Mouse (Mus musculus) heart, embryonic 16.5 days (tissue): Measurements from ENCODE around the gene Iqgap2. TPM values are rescaled to one million over a fixed set of nuclear protein-coding genes. Genes with fewer than 3 reads are reported as not detected.

Source experiments
- ATAC-seq: fragments of 200-750 bp; cut with Nextera tagmentation; replicated peaks from 2 replicates; pipeline ENCODE4 v1.8.0; 2017; ENCODE audit warnings: moderate number of reproducible peaks; ENCODE audit not compliant: insufficient read depth, low FRiP score; ENCODE audit errors: extremely low read depth
- H3K27ac ChIP-seq: fragments of 300-500 bp; sonication (generic); 2 replicates; pipeline ENCODE4 v1.5.1; 2014; ENCODE audit warnings: mild to moderate bottlenecking, low read length, control low read depth, moderate library complexity
- H3K27me3 ChIP-seq: fragments of 300-500 bp; sonication (generic); 2 replicates; pipeline ENCODE4 v1.6.1; 2014; ENCODE audit warnings: low read length, mixed read lengths; ENCODE audit not compliant: control insufficient read depth, insufficient read depth
- H3K36me3 ChIP-seq: fragments of 300-500 bp; sonication (generic); 2 replicates; pipeline ENCODE4 v1.6.1; 2014; ENCODE audit not compliant: control insufficient read depth, insufficient read depth
- H3K4me1 ChIP-seq: fragments of 300-500 bp; sonication (generic); 2 replicates; pipeline ENCODE4 v1.6.1; 2014; ENCODE audit warnings: low read length, mixed read lengths; ENCODE audit not compliant: control insufficient read depth, insufficient read depth
- H3K4me2 ChIP-seq: fragments of 300-500 bp; sonication (generic); 2 replicates; pipeline ENCODE4 v1.6.1; 2014; ENCODE audit warnings: low read depth, mild to moderate bottlenecking, control low read depth, low read length
- H3K4me3 ChIP-seq: fragments of 300-500 bp; sonication (generic); 2 replicates; pipeline ENCODE4 v1.5.1; 2014; ENCODE audit warnings: mild to moderate bottlenecking, control low read depth, low read length
- H3K9ac ChIP-seq: fragments of 300-500 bp; sonication (generic); 2 replicates; pipeline ENCODE4 v1.6.1; 2014; ENCODE audit warnings: low read length, control low read depth
- H3K9me3 ChIP-seq: fragments of 300-500 bp; sonication (generic); replicated peaks from 2 replicates; pipeline ENCODE4 v1.6.1; 2016; ENCODE audit warnings: low read length; ENCODE audit not compliant: control insufficient read depth
- WGBS: fragments of 180-500 bp; shearing (Covaris S2); extraction: QIAGEN DNeasy Blood & Tissue Kit; methylation state at CpG from one replicate; pipeline ENCODE4 v1.1.7; 2014; 5-methylcytosine and 5-hydroxymethylcytosine counted together
- polyA plus RNA-seq: library from polyadenylated mRNA; unstranded; fragments of >200 nt; fragmentation: Nextera tagmentation; extraction: Ambion mirVana; gene quantifications from 2 replicates; pipeline ENCODE4 v1.2.1, GENCODE M21; 2015

The Iqgap2 gene
- polyA plus RNA-seq, 1 experiment from 2014 or later = 4.6 TPM

DNA sequence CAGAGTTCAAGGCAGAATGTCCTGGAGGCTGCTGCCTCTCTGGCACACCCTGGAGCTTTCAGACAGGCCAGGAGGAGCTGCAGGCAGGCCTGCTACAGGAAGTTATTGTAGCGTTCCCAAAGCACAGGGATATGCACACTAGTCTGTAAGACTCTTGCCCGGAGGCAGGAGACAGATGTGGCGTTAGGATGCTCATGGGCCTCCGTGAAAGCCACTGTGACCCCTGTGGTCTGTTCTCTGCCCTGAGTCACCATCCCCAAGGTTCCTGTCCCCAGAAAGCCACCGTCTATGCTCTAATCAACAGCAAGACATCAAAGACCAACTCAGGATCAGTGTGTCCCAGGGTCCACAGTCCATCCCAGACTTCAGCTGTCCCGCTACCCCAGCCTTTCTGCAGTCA, 277.0 kb downstream of the Iqgap2 start:
- H3K9me3 ChIP-seq = no peaks in the 10 kb centered on the region
- H3K27me3 ChIP-seq = no peaks in the 10 kb centered on the region
- ATAC-seq = no peak
- peaks cover 48% of the 10 kb centered on the region for H3K4me1 ChIP-seq
- peak overlapping the region; percentile 13 for H3K4me3 ChIP-seq
- no peaks in the 10 kb centered on the region for H3K36me3 ChIP-seq
- H3K27ac ChIP-seq = peak overlapping the region; percentile 25
- peak overlapping the region; percentile 4 for H3K4me2 ChIP-seq
- WGBS = 61% methylated on average over 6 of the region's 6 CpGs
- peak overlapping the region; percentile 20; the same call in 1 of the 2 replicates for H3K9ac ChIP-seq

GRCm38 (mm10) chr13:95612243-95612642, 279.5 kb downstream of the Iqgap2 start:
- ATAC-seq = no peak
- Histone ChIP-seq H3K36me3 (peaks cover 8% of the 10 kb centered on the region), H3K9me3 (peaks cover 7% of the 10 kb centered on the region; the same call in 1 of the 2 replicates)

GRCm38 (mm10) chr13:95611752-95612151, 280.0 kb downstream of the Iqgap2 start:
- no peak for ATAC-seq
- peak overlapping the region; percentile 79 for H3K27ac ChIP-seq
- peaks cover 41% of the 10 kb centered on the region for H3K4me1 ChIP-seq
- H3K27me3 ChIP-seq = no peaks in the 10 kb centered on the region
- peaks cover 7% of the 10 kb centered on the region; the same call in 1 of the 2 replicates for H3K9me3 ChIP-seq
- no peak overlapping the region for H3K4me3 ChIP-seq
- no peak overlapping the region for H3K4me2 ChIP-seq
- peaks cover 8% of the 10 kb centered on the region for H3K36me3 ChIP-seq
- WGBS = 72% methylated on average over 4 of the region's 4 CpGs
- H3K9ac ChIP-seq = no peak overlapping the region

More at GRCm38 (mm10) chr13:95612243-95612642, 279.5 kb downstream of the Iqgap2 start:
- no peaks in the 10 kb centered on the region for H3K27me3 ChIP-seq
- peaks cover 45% of the 10 kb centered on the region for H3K4me1 ChIP-seq
- 77% methylated on average over 10 of the region's 10 CpGs for WGBS
- peak overlapping the region; percentile 12; the same call in 1 of the 2 replicates for H3K27ac ChIP-seq
- no peak overlapping the region for H3K4me2 ChIP-seq
- no peak overlapping the region for H3K9ac ChIP-seq
- no peak overlapping the region for H3K4me3 ChIP-seq

DNA sequence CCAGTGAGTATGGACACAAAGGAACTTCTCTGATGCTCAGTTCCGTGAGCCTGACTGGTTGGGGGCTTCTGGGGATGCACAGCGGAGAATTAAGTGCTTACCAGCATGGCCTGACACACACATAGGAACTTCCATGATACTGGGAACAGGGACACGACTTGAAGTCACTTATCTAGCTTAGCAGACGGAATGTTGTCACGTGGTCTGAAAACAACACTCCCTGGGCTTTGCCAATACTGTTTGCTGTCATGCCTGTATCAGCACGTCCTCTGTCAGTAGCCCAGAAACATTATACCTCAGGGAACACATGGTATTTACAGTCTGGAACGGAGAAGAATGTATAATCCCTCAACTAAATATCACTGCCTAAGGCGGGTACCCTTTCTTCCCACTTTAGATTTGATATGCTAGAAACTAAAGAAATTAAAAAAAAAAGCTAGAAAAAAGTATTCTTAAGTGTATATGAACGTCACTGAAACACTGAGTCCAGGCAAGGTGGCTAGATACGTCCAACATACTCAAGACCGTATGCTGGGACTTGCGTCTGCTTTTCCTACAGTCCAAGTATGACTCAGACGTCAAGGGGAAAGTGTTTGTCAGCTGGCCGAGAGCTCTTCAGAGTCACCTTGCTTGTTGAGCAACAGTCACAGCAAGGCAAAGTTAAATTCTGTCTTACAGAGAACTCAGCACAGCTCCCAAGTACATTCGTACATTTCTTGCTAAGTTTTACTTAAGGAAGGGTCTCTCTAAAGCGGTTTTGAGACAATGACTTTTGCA, 280.7 kb downstream of the Iqgap2 start:
- H3K27me3 ChIP-seq = no peaks in the 10 kb centered on the region
- H3K4me1 ChIP-seq = peaks cover 35% of the 10 kb centered on the region
- peak overlapping the region; percentile 32 for H3K4me2 ChIP-seq
- H3K36me3 ChIP-seq = peaks cover 8% of the 10 kb centered on the region
- ATAC-seq = peak; percentile 81
- H3K9me3 ChIP-seq = peaks cover 7% of the 10 kb centered on the region; the same call in 1 of the 2 replicates
- 37% methylated on average over 16 of the region's 16 CpGs for WGBS
- H3K27ac ChIP-seq = peak overlapping the region; percentile 79
- no peak overlapping the region for H3K4me3 ChIP-seq
- no peak overlapping the region for H3K9ac ChIP-seq

DNA sequence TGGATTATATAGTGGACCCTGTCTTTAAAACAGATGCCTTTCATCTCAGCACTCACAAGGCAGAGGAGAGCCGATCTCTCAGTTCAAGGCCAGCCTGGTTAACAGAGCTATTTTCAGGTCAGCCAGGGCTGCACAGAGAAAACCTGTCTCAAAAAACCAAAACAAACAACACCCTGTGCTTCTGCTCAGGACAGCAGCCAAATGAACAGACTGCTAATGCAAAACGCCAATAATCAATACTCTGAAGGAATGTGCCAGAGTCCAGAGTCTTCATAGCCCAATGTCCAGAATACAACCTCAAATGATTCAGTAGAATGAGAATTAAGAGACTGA, 282.7 kb downstream of the Iqgap2 start:
- Histone ChIP-seq H3K4me3 (no peak overlapping the region), H3K27ac (no peak overlapping the region), H3K4me2 (no peak overlapping the region), H3K9ac (no peak overlapping the region), H3K36me3 (peaks cover 16% of the 10 kb centered on the region), H3K27me3 (no peaks in the 10 kb centered on the region), H3K9me3 (peaks cover 7% of the 10 kb centered on the region; the same call in 1 of the 2 replicates), H3K4me1 (peaks cover 25% of the 10 kb centered on the region)
- 79% methylated on average over 2 of the region's 2 CpGs for WGBS
- ATAC-seq = no peak

DNA sequence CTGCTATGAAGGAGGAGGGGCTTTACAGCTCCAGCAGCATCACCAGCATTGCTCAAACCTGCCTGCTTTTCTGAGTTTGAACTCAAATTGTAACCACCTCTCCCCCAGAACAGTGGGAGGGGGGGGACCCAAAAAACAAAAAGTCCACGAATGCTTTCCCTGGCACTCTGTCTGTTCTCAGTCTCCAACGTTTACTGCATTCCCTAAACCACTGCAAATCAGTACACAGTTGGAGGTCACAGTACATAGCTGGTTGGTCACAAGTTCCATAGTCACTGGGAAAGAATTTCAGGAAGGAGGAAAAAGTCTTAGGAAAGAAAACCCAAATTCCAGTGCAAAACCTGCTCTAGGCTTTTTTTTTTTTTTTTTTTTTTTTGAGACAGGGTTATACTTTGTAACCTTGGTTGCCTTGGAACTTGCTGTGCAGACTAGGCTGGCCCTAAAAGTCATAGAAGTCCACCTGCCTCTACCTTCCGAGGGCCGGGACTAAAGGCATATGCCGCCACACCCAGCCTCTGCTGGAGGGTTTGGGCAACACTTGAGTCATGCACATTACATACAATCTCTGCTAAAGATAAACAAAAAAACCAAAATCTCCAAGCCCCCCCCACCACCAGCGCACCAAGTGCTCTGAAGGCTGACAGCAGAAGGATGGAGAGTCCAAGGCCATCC, 283.2 kb downstream of the Iqgap2 start:
- H3K36me3 ChIP-seq = peaks cover 21% of the 10 kb centered on the region

GRCm38 (mm10) chr13:95607019-95607418, 284.7 kb downstream of the Iqgap2 start:
- no peak for ATAC-seq
- peaks cover 22% of the 10 kb centered on the region for H3K4me1 ChIP-seq
- H3K4me3 ChIP-seq = no peak overlapping the region
- no peaks in the 10 kb centered on the region for H3K27me3 ChIP-seq
- WGBS = 83% methylated on average over 8 of the region's 8 CpGs
- H3K4me2 ChIP-seq = no peak overlapping the region
- peaks cover 33% of the 10 kb centered on the region for H3K36me3 ChIP-seq
- H3K9me3 ChIP-seq = peaks cover 7% of the 10 kb centered on the region; the same call in 1 of the 2 replicates
- no peak overlapping the region for H3K27ac ChIP-seq
- H3K9ac ChIP-seq = no peak overlapping the region

More for the DNA sequence above, 283.2 kb downstream of the Iqgap2 start:
- Histone ChIP-seq H3K9ac (no peak overlapping the region), H3K4me1 (peaks cover 25% of the 10 kb centered on the region), H3K4me2 (no peak overlapping the region), H3K27ac (no peak overlapping the region), H3K27me3 (no peaks in the 10 kb centered on the region), H3K4me3 (no peak overlapping the region), H3K9me3 (peaks cover 7% of the 10 kb centered on the region; the same call in 1 of the 2 replicates)
- ATAC-seq = no peak
- 83% methylated on average over 6 of the region's 6 CpGs for WGBS

- Histone ChIP-seq H3K36me3 (peaks cover 48% of the 10 kb centered on the region), H3K27ac (no peak overlapping the region), H3K9ac (no peak overlapping the region), H3K27me3 (no peaks in the 10 kb centered on the region), H3K9me3 (peaks cover 7% of the 10 kb centered on the region; the same call in 1 of the 2 replicates), H3K4me3 (no peak overlapping the region), H3K4me1 (peaks cover 9% of the 10 kb centered on the region), H3K4me2 (no peak overlapping the region)
- WGBS = 95% methylated on average over 25 of the region's 25 CpGs
- ATAC-seq = no peak
These were observed 287.4 kb downstream of the Iqgap2 start for GRCm38 (mm10) chr13:95604288-95604687.

DNA sequence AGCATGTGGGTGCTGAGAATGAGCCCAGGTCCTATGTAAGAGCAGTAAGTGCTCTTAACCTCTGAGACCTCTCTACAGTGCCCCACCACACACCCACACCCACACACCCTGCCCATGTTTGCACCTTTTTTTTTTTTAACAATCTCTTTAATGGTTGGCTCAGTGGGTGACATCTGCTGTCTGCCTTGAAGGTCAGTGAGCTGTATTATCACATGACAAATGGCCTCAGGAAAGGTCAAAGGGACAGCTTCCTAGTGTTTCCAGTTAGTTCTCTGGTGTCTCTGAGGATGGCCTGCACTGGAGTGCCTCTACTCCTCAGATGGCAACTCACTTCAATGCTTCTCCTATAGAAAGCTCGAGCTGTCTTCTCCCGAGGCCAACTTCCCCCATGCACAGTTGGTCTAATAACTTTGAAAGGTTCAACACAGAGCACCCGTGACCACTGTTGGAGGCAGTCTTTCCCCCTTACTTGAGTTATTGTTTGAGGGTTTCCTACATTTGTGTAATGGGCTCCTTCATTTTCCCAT, 291.8 kb downstream of the Iqgap2 start:
- Histone ChIP-seq H3K27me3 (no peaks in the 10 kb centered on the region), H3K36me3 (peaks cover 40% of the 10 kb centered on the region), H3K9ac (no peak overlapping the region), H3K4me1 (peaks cover 3% of the 10 kb centered on the region; the same call in 1 of the 2 replicates), H3K4me3 (no peak overlapping the region), H3K27ac (no peak overlapping the region), H3K4me2 (no peak overlapping the region), H3K9me3 (no peaks in the 10 kb centered on the region)
- WGBS = 79% methylated on average over 3 of the region's 3 CpGs
- no peak for ATAC-seq
